ENCODE assay signal across 18 mouse cellular contexts in genomic region chr11:39917716-39918347, GRCm38 (mm10).
DNase-seq lines count a peak whose midpoint lies in the region; ATAC-seq and TF ChIP-seq lines count a peak whose summit lies in the region.
"Had no signal": no experiment of that assay in that cellular context is flagged by ENCODE, and none has a peak within 500 bp of the region (broad histone marks: within the 10 kb centered on the region; RNA-seq: fewer than 3 reads in every experiment).

No protein-coding gene starts in this region.

- no peaks in the 10 kb centered on the region for H3K9me3 ChIP-seq in hindbrain, embryonic 14.5 days (ENCODE audit: control insufficient read depth, low read length)
- no peaks in the 10 kb centered on the region for H3K9me3 ChIP-seq in hindbrain, embryonic 10.5 days
- no peaks in the 10 kb centered on the region for H3K9me3 ChIP-seq in liver, embryonic 12.5 days (replicated peaks)
- no peaks in the 10 kb centered on the region for H3K9me3 ChIP-seq in midbrain, postnatal 0 days (ENCODE audit: low read length)
- H3K9me3 ChIP-seq in midbrain, embryonic 11.5 days (ENCODE audit: control insufficient read depth, low read length) = no peaks in the 10 kb centered on the region
- H3K9me3 ChIP-seq: heart, embryonic 10.5 days; intestine, embryonic 15.5 days; limb, embryonic 13.5 days had no signal

- TF ChIP-seq POLR2A in liver, adult 2 months (IDR thresholded peaks at IDR 0.05; ENCODE audit: extremely low read depth, insufficient read depth, low read length) = no peak

- no peaks in the 10 kb centered on the region for H3K36me3 ChIP-seq in hindbrain, embryonic 14.5 days (replicated peaks; ENCODE audit: control insufficient read depth, insufficient read depth)
- no peaks in the 10 kb centered on the region for H3K36me3 ChIP-seq in hindbrain, embryonic 10.5 days
- no peaks in the 10 kb centered on the region for H3K36me3 ChIP-seq in liver, adult 2 months (ENCODE audit: control insufficient read depth, insufficient read depth, low read length)
- H3K36me3 ChIP-seq in liver, embryonic 12.5 days = no peaks in the 10 kb centered on the region
- no peaks in the 10 kb centered on the region for H3K36me3 ChIP-seq in midbrain, postnatal 0 days (ENCODE audit: insufficient read depth, low read length)
- no peaks in the 10 kb centered on the region for H3K36me3 ChIP-seq in midbrain, embryonic 11.5 days (ENCODE audit: control insufficient read depth, insufficient read depth, low read length)
- H3K36me3 ChIP-seq: heart, embryonic 10.5 days; intestine, embryonic 15.5 days; limb, embryonic 13.5 days had no signal

- H3K4me1 ChIP-seq in hindbrain, embryonic 14.5 days (replicated peaks; ENCODE audit: control insufficient read depth, insufficient read depth, low read length) = no peaks in the 10 kb centered on the region
- no peaks in the 10 kb centered on the region for H3K4me1 ChIP-seq in hindbrain, embryonic 10.5 days (replicated peaks)
- no peaks in the 10 kb centered on the region for H3K4me1 ChIP-seq in liver, adult 2 months (ENCODE audit: control insufficient read depth, insufficient read depth, low read length)
- H3K4me1 ChIP-seq in liver, embryonic 12.5 days = no peaks in the 10 kb centered on the region
- H3K4me1 ChIP-seq in midbrain, postnatal 0 days (ENCODE audit: insufficient read depth, low read length) = no peaks in the 10 kb centered on the region
- no peaks in the 10 kb centered on the region for H3K4me1 ChIP-seq in midbrain, embryonic 11.5 days (ENCODE audit: control insufficient read depth, insufficient read depth, low read length)
- H3K4me1 ChIP-seq: heart, embryonic 10.5 days; intestine, embryonic 15.5 days; limb, embryonic 13.5 days had no signal

- no peak overlapping the region for H3K4me2 ChIP-seq in hindbrain, embryonic 14.5 days (replicated peaks)
- H3K4me2 ChIP-seq in liver, embryonic 12.5 days = no peak overlapping the region
- H3K4me2 ChIP-seq in midbrain, postnatal 0 days (ENCODE audit: low read depth, low read length, poor library complexity, severe bottlenecking) = no peak overlapping the region
- H3K4me2 ChIP-seq in midbrain, embryonic 11.5 days = no peak overlapping the region
- H3K4me2 ChIP-seq: intestine, embryonic 15.5 days; limb, embryonic 13.5 days had no signal

- no peak overlapping the region for H3K27ac ChIP-seq in hindbrain, embryonic 14.5 days
- H3K27ac ChIP-seq in hindbrain, embryonic 10.5 days = no peak overlapping the region
- H3K27ac ChIP-seq in liver, adult 2 months (replicated peaks; ENCODE audit: insufficient read depth, low read depth, low read length) = no peak overlapping the region
- no peak overlapping the region for H3K27ac ChIP-seq in liver, embryonic 12.5 days
- no peak overlapping the region for H3K27ac ChIP-seq in midbrain, postnatal 0 days (ENCODE audit: low read depth, low read length)
- no peak overlapping the region for H3K27ac ChIP-seq in midbrain, embryonic 11.5 days (ENCODE audit: low read depth, low read length)
- H3K27ac ChIP-seq: heart, embryonic 10.5 days; intestine, embryonic 15.5 days; limb, embryonic 13.5 days had no signal

- TF ChIP-seq CTCF in liver, adult 2 months (IDR thresholded peaks at IDR 0.05; ENCODE audit: low read depth, low read length) = no peak
- TF ChIP-seq CTCF in midbrain, postnatal 0 days (IDR thresholded peaks at IDR 0.05) = no peak

- H3K79me2 ChIP-seq in liver, adult 2 months (ENCODE audit: control insufficient read depth, insufficient read depth, low read length) = no peaks in the 10 kb centered on the region

- 47% methylated on average over 3 of the region's 3 CpGs for WGBS in hindbrain, embryonic 14.5 days
- 76% methylated on average over 3 of the region's 3 CpGs for WGBS in hindbrain, embryonic 10.5 days
- WGBS in liver, adult 2 months = 70% methylated on average over 3 of the region's 3 CpGs
- 60% methylated on average over 3 of the region's 3 CpGs for WGBS in liver, embryonic 12.5 days (ENCODE audit: insufficient replicate concordance)
- WGBS in midbrain, postnatal 0 days = 36% methylated on average over 3 of the region's 3 CpGs
- 71% methylated on average over 3 of the region's 3 CpGs for WGBS in midbrain, embryonic 11.5 days

- ATAC-seq in hindbrain, embryonic 14.5 days (ENCODE audit: low FRiP score) = peak; percentile 40; the same call in 1 of the 2 replicates
- ATAC-seq in liver, embryonic 12.5 days = no peak
- ATAC-seq in midbrain, postnatal 0 days (ENCODE audit: low FRiP score) = no peak
- no peak for ATAC-seq in midbrain, embryonic 11.5 days (ENCODE audit: low FRiP score)
- ATAC-seq: activated CD4-positive, CD25-positive, alpha-beta regulatory T cell, adult 4 months; intestine, embryonic 15.5 days; Patski had no signal

- peak; percentile 43 for DNase-seq in hindbrain, embryonic 14.5 days (ENCODE audit: low spot score)
- no peak for DNase-seq in hindbrain, embryonic 10.5 days (ENCODE audit: low spot score)
- peak; percentile 24 for DNase-seq in liver, adult 2 months (ENCODE audit: extremely low read depth, low read depth, low spot score)
- DNase-seq in midbrain, postnatal 0 days (ENCODE audit: low spot score) = peak; percentile 56
- no peak for DNase-seq in midbrain, embryonic 11.5 days (ENCODE audit: low spot score, missing footprints)
- DNase-seq in neural tube, embryonic 10.5 days (ENCODE audit: extremely low spot score, low spot score) = no peak
- DNase-seq: adrenal gland, postnatal 14 days; heart, postnatal 10 days; kidney, postnatal 10 days; layer of hippocampus, adult 9-11 months; right cerebral cortex, adult 18-20 months had no signal

- H3K9ac ChIP-seq in hindbrain, embryonic 14.5 days = no peak overlapping the region
- no peak overlapping the region for H3K9ac ChIP-seq in liver, adult 2 months (ENCODE audit: low read depth, low read length)
- no peak overlapping the region for H3K9ac ChIP-seq in liver, embryonic 12.5 days
- H3K9ac ChIP-seq in midbrain, postnatal 0 days (replicated peaks; ENCODE audit: low read length, poor library complexity, severe bottlenecking) = no peak overlapping the region
- no peak overlapping the region for H3K9ac ChIP-seq in midbrain, embryonic 11.5 days (ENCODE audit: low read length)
- H3K9ac ChIP-seq: intestine, embryonic 15.5 days; limb, embryonic 13.5 days had no signal

- H3K27me3 ChIP-seq in hindbrain, embryonic 14.5 days (ENCODE audit: control insufficient read depth, insufficient read depth, low read length) = no peaks in the 10 kb centered on the region
- H3K27me3 ChIP-seq in hindbrain, embryonic 10.5 days (ENCODE audit: insufficient read depth, poor library complexity, severe bottlenecking) = no peaks in the 10 kb centered on the region
- no peaks in the 10 kb centered on the region for H3K27me3 ChIP-seq in liver, adult 2 months (ENCODE audit: control insufficient read depth, insufficient read depth, low read length)
- H3K27me3 ChIP-seq in liver, embryonic 12.5 days (replicated peaks) = no peaks in the 10 kb centered on the region
- no peaks in the 10 kb centered on the region for H3K27me3 ChIP-seq in midbrain, postnatal 0 days (ENCODE audit: insufficient read depth, low read length)
- no peaks in the 10 kb centered on the region for H3K27me3 ChIP-seq in midbrain, embryonic 11.5 days (ENCODE audit: control insufficient read depth, insufficient read depth, low read length)
- H3K27me3 ChIP-seq: intestine, embryonic 15.5 days; limb, embryonic 13.5 days; Patski had no signal

- H3K4me3 ChIP-seq in hindbrain, embryonic 14.5 days (replicated peaks; ENCODE audit: low read length) = no peak overlapping the region
- no peak overlapping the region for H3K4me3 ChIP-seq in hindbrain, embryonic 10.5 days
- H3K4me3 ChIP-seq in liver, adult 2 months (ENCODE audit: insufficient read depth, low read depth, low read length) = no peak overlapping the region
- H3K4me3 ChIP-seq in liver, embryonic 12.5 days = no peak overlapping the region
- no peak overlapping the region for H3K4me3 ChIP-seq in midbrain, postnatal 0 days (ENCODE audit: low read depth, low read length)
- no peak overlapping the region for H3K4me3 ChIP-seq in midbrain, embryonic 11.5 days (ENCODE audit: low read depth, low read length)
- H3K4me3 ChIP-seq: heart, embryonic 10.5 days; intestine, embryonic 15.5 days; limb, embryonic 13.5 days; myocyte had no signal

Comparison
In these comparisons a context has a peak if more than half of its experiments do, and no peak if none do; other contexts are left out.
1. DNase-seq: peak in hindbrain, embryonic 14.5 days (single experiment), liver, adult 2 months (single experiment) and midbrain, postnatal 0 days (single experiment); none in hindbrain, embryonic 10.5 days (single experiment), midbrain, embryonic 11.5 days (single experiment) and neural tube, embryonic 10.5 days (single experiment).